Mouse (Mus musculus): ENCODE data around the gene Tex48. TPM values are rescaled to one million over a fixed set of nuclear protein-coding genes. Genes with fewer than 3 reads are reported as not detected.

The Tex48 gene
- not detected in 2 replicates for polyA plus RNA-seq (2015; fragmentation: Nextera tagmentation; extraction: Ambion mirVana)

- WGBS = 48% methylated on average over 5 of the region's 5 CpGs
- H3K4me2 ChIP-seq (replicated peaks; ENCODE audit: low read depth) = no peak within 1 kb of the TSS
- no peaks in the 10 kb centered on the region for H3K9me3 ChIP-seq (ENCODE audit: control insufficient read depth, low read length)
- no peak for DNase-seq (ENCODE audit: low spot score)
- no peaks in the 10 kb centered on the region for H3K36me3 ChIP-seq (ENCODE audit: control insufficient read depth, insufficient read depth, low read length)
- no peak for ATAC-seq (ENCODE audit: low FRiP score, low TSS enrichment)
- no peak within 1 kb of the TSS for H3K9ac ChIP-seq (ENCODE audit: low read length)
- H3K27me3 ChIP-seq (ENCODE audit: control insufficient read depth, insufficient read depth, low read length) = no peaks in the 10 kb centered on the region
- no peak within 1 kb of the TSS for H3K4me3 ChIP-seq (ENCODE audit: low read depth, low read length)
- no peaks in the 10 kb centered on the region for H3K4me1 ChIP-seq (replicated peaks; ENCODE audit: control insufficient read depth, insufficient read depth)
- TF ChIP-seq EP300 (optimal IDR thresholded peaks at IDR 0.05) (no peak), CTCF (IDR thresholded peaks at IDR 0.05; ENCODE audit: low read depth) (peak; percentile 63)
- no peak within 1 kb of the TSS for H3K27ac ChIP-seq (replicated peaks)
Measured at GRCm38 (mm10) chr4:63622378-63622835, at the start of gene Tex48. Tex48 (minus strand) TSS chr4:63622428.

DNA sequence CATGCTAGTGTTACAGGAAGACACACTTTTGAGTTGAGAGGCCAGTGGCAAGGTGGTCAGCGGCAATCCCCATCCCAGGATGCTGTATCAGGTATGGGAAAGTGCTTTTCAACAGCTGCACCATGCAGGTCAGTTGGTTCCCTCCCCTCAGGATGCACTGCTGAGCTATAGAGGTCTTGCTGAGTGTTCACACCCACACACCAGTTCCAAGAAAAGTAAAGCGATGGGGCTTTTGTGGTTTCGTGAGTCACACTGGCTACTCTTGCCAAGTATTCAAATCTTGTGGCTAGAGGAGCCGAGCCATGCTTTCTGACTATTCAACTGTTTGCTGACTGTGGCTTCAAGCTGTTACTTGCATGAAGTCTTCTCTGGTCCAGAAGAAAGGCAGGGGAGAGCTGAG lies 46.0 kb upstream of the Tex48 start:
- H3K27ac ChIP-seq (replicated peaks) = no peak overlapping the region
- H3K9ac ChIP-seq (ENCODE audit: low read length) = no peak overlapping the region
- H3K4me3 ChIP-seq (ENCODE audit: low read depth, low read length) = no peak overlapping the region
- ATAC-seq (ENCODE audit: low FRiP score, low TSS enrichment) (no peak), DNase-seq (ENCODE audit: low spot score) (no peak)
- H3K4me2 ChIP-seq (replicated peaks; ENCODE audit: low read depth) = no peak overlapping the region
- H3K27me3 ChIP-seq (ENCODE audit: control insufficient read depth, insufficient read depth, low read length) = no peaks in the 10 kb centered on the region
- no peaks in the 10 kb centered on the region for H3K9me3 ChIP-seq (ENCODE audit: control insufficient read depth, low read length)
- TF ChIP-seq CTCF (IDR thresholded peaks at IDR 0.05; ENCODE audit: low read depth) = no peak
- no peak for TF ChIP-seq EP300 (optimal IDR thresholded peaks at IDR 0.05)
- H3K4me1 ChIP-seq (replicated peaks; ENCODE audit: control insufficient read depth, insufficient read depth) = no peaks in the 10 kb centered on the region
- H3K36me3 ChIP-seq (ENCODE audit: control insufficient read depth, insufficient read depth, low read length) = no peaks in the 10 kb centered on the region
- 44% methylated on average over 4 of the region's 4 CpGs for WGBS

DNA sequence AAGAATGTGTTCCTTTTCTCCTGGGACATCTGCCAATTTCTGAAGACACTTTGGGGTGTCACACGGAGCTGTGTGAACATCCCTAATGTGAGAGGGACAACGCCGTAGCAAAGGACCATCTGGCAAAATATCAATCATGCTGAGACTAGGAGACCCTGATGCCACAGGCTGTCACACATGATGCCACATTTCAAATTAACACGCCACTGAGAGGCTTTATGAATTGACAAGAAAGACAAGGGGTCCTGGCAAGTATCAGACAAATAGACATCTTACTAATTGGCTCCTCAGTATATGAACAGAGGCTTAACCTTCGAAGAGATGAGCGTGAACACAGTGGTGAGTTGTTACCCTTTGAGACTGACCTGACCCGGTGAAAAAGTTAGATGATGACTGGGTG lies 43.5 kb upstream of the Tex48 start:
- Histone ChIP-seq H3K27me3 (ENCODE audit: control insufficient read depth, insufficient read depth, low read length) (no peaks in the 10 kb centered on the region), H3K9me3 (ENCODE audit: control insufficient read depth, low read length) (no peaks in the 10 kb centered on the region), H3K4me1 (replicated peaks; ENCODE audit: control insufficient read depth, insufficient read depth) (no peaks in the 10 kb centered on the region), H3K9ac (ENCODE audit: low read length) (no peak overlapping the region), H3K27ac (replicated peaks) (no peak overlapping the region), H3K4me2 (replicated peaks; ENCODE audit: low read depth) (no peak overlapping the region), H3K36me3 (ENCODE audit: control insufficient read depth, insufficient read depth, low read length) (no peaks in the 10 kb centered on the region), H3K4me3 (ENCODE audit: low read depth, low read length) (no peak overlapping the region)
- WGBS = 74% methylated on average over 7 of the region's 7 CpGs
- DNase-seq (ENCODE audit: low spot score) (no peak), ATAC-seq (ENCODE audit: low FRiP score, low TSS enrichment) (no peak)
- TF ChIP-seq CTCF (IDR thresholded peaks at IDR 0.05; ENCODE audit: low read depth) (no peak), EP300 (optimal IDR thresholded peaks at IDR 0.05) (no peak)

DNA sequence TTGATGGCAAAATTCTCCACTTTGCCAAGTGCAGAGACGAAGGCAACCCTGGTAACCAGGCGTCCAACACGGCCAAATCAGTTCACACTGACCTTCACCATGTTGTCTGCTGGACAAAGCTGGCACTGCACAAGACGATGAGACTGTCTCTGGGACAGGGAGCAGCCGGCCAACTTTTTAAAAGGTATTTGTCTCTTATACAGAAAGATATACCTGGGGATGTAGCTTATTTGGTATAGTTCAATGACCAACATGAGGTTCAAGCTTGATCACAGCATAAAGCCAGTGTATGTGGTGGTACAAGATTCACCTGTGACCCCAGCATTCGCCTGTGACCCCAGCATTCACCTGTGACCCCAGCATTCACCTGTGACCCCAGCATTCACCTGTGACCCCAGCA lies 41.1 kb upstream of the Tex48 start, which contains the start of gene Gm11214:
Gm11214 (minus strand) TSS at position 101 of the 400 bp plus-strand sequence.
- H3K36me3 ChIP-seq (ENCODE audit: control insufficient read depth, insufficient read depth, low read length) = no peaks in the 10 kb centered on the region
- TF ChIP-seq EP300 (optimal IDR thresholded peaks at IDR 0.05) = no peak
- TF ChIP-seq CTCF (IDR thresholded peaks at IDR 0.05; ENCODE audit: low read depth) = no peak
- no peaks in the 10 kb centered on the region for H3K9me3 ChIP-seq (ENCODE audit: control insufficient read depth, low read length)
- H3K4me2 ChIP-seq (replicated peaks; ENCODE audit: low read depth) = no peak within 1 kb of the TSS
- no peak for DNase-seq (ENCODE audit: low spot score)
- no peak within 1 kb of the TSS for H3K9ac ChIP-seq (ENCODE audit: low read length)
- no peaks in the 10 kb centered on the region for H3K4me1 ChIP-seq (replicated peaks; ENCODE audit: control insufficient read depth, insufficient read depth)
- H3K4me3 ChIP-seq (ENCODE audit: low read depth, low read length) = no peak within 1 kb of the TSS
- ATAC-seq (ENCODE audit: low FRiP score, low TSS enrichment) = no peak
- H3K27me3 ChIP-seq (ENCODE audit: control insufficient read depth, insufficient read depth, low read length) = no peaks in the 10 kb centered on the region
- WGBS = 91% methylated on average over 6 of the region's 6 CpGs
- no peak within 1 kb of the TSS for H3K27ac ChIP-seq (replicated peaks)

- no peaks in the 10 kb centered on the region for H3K36me3 ChIP-seq (ENCODE audit: control insufficient read depth, insufficient read depth, low read length)
- DNase-seq (ENCODE audit: low spot score) = no peak
- TF ChIP-seq EP300 (optimal IDR thresholded peaks at IDR 0.05) (no peak), CTCF (IDR thresholded peaks at IDR 0.05; ENCODE audit: low read depth) (no peak)
- no peak overlapping the region for H3K9ac ChIP-seq (ENCODE audit: low read length)
- H3K4me2 ChIP-seq (replicated peaks; ENCODE audit: low read depth) = no peak overlapping the region
- H3K4me3 ChIP-seq (ENCODE audit: low read depth, low read length) = no peak overlapping the region
- ATAC-seq (ENCODE audit: low FRiP score, low TSS enrichment) = no peak
- WGBS = 80% methylated on average over 1 of the region's 1 CpGs
- no peaks in the 10 kb centered on the region for H3K9me3 ChIP-seq (ENCODE audit: control insufficient read depth, low read length)
- H3K4me1 ChIP-seq (replicated peaks; ENCODE audit: control insufficient read depth, insufficient read depth) = no peaks in the 10 kb centered on the region
- H3K27me3 ChIP-seq (ENCODE audit: control insufficient read depth, insufficient read depth, low read length) = no peaks in the 10 kb centered on the region
- H3K27ac ChIP-seq (replicated peaks) = no peak overlapping the region
Measured at GRCm38 (mm10) chr4:63661857-63662256, 39.6 kb upstream of the Tex48 start.

DNA sequence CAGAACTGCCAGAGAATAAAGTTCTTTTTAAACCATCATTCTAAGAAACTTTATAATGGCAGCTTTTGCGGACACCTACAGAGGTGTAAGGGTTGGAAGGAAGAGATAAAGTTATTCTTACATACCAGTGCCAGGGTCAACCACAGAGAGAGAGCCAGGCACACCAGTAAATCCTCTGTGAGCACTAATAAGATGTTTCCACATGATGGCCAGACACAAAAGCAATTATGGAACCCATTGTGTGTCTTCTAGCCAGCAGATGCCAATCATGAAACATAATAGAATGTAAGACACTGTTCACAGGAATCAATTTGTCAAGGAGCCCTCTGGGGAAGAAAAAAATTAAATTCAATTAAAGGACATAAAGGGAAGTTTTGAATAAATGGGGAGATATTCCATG lies 39.2 kb upstream of the Tex48 start:
- Histone ChIP-seq H3K9ac (ENCODE audit: low read length) (no peak overlapping the region), H3K4me1 (replicated peaks; ENCODE audit: control insufficient read depth, insufficient read depth) (no peaks in the 10 kb centered on the region), H3K4me2 (replicated peaks; ENCODE audit: low read depth) (no peak overlapping the region), H3K27ac (replicated peaks) (no peak overlapping the region), H3K27me3 (ENCODE audit: control insufficient read depth, insufficient read depth, low read length) (no peaks in the 10 kb centered on the region), H3K9me3 (ENCODE audit: control insufficient read depth, low read length) (no peaks in the 10 kb centered on the region), H3K36me3 (ENCODE audit: control insufficient read depth, insufficient read depth, low read length) (no peaks in the 10 kb centered on the region), H3K4me3 (ENCODE audit: low read depth, low read length) (no peak overlapping the region)
- WGBS = 68% methylated on average over 1 of the region's 1 CpGs
- TF ChIP-seq CTCF (IDR thresholded peaks at IDR 0.05; ENCODE audit: low read depth) (no peak), EP300 (optimal IDR thresholded peaks at IDR 0.05) (no peak)
- ATAC-seq (ENCODE audit: low FRiP score, low TSS enrichment) (no peak), DNase-seq (ENCODE audit: low spot score) (no peak)
